Mouse (Mus musculus): ENCODE results near the gene Slc22a8. TPM values are rescaled to one million over a fixed set of nuclear protein-coding genes. Genes with fewer than 3 reads are reported as not detected.

Slc22a8 gene
- under 1 TPM in 1 of 2 experiments, not detected in 1; 0.45 TPM for polyA plus RNA-seq (2017; shearing (Covaris generic))

DNA sequence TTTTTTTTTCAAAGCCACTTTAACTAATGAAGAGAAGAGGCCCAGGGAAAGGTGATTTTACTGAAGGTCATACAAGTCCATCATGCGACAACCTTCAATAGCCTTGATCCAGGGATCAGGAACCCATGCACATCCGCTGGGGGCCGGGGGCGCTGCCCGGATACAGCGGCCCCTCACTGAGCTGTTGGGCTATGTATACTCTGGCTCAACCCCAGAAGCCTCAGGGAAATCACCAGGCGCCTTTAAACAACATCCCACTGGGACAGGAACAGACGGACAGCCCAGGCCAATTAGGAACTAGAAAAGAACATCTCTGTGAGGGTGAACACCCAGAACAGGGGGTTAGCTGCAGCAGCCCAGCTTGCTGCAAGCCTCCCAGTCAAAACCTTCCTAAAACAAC, at the start of gene Slc22a8:
Slc22a8 (plus strand) TSS at position 301 of the 400 bp plus-strand sequence.

DNA sequence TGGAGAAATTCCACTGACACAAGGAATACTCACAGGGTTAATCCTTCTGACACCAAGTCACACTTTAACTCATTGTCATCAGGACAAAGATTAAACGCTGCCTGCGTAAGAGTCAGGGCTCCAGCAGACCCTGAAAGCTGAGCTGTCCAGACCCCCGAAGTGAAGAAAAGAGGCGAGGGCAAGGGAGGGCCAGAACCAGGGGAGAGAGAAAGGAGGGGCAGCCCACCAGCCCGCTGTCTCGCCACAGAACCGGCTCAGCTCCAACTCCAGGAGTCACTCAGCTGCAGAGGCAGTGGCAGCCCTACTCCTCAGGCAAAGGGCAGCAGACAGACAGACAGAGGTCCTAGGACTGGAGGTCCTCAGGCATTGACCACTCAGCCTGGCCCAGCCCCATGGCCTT, 26.9 kb downstream of the Slc22a8 start, which contains the start of gene Slc22a6:
Slc22a6 (plus strand) TSS at position 136 of the 400 bp plus-strand sequence.

Other genes with a start within 250 kb of the Slc22a8 start
- not detected for gene Slc22a30, start 186.1 kb upstream of the Slc22a8 start, polyA plus RNA-seq (2017; shearing (Covaris generic))
- gene Slc22a6, start 26.8 kb downstream of the Slc22a8 start, polyA plus RNA-seq (2017; shearing (Covaris generic)) = under 1 TPM in 1 of 2 experiments, not detected in 1; 0.04 TPM
- under 1 TPM in 1 of 2 experiments, not detected in 1; 0.04 TPM for gene Chrm1, start 72.5 kb downstream of the Slc22a8 start, polyA plus RNA-seq (2017; shearing (Covaris generic))
- 100 to 1,000 TPM; 123 to 154 TPM for gene Slc3a2, start 132.1 kb downstream of the Slc22a8 start, polyA plus RNA-seq (2017; shearing (Covaris generic))
- 10 to 100 TPM; 56.2 to 78.4 TPM for gene Wdr74, start 144.6 kb downstream of the Slc22a8 start, polyA plus RNA-seq (2017; shearing (Covaris generic))
- under 1 TPM; 0.53 to 0.74 TPM for gene 1700092M07Rik, start 149.5 kb downstream of the Slc22a8 start, polyA plus RNA-seq (2017; shearing (Covaris generic))
- 100 to 1,000 TPM; 143 to 165 TPM for gene Stx5a, start 150.2 kb downstream of the Slc22a8 start, polyA plus RNA-seq (2017; shearing (Covaris generic))
- gene Nxf1, start 165.8 kb downstream of the Slc22a8 start, polyA plus RNA-seq (2017; shearing (Covaris generic)) = 100 to 1,000 TPM; 161 to 220 TPM
- 10 to 100 TPM; 90.9 to 99.6 TPM for gene Tmem223, start 179.7 kb downstream of the Slc22a8 start, polyA plus RNA-seq (2017; shearing (Covaris generic))
- 100 to 1,000 TPM; 176 to 213 TPM for gene Tmem179b, start 183.2 kb downstream of the Slc22a8 start, polyA plus RNA-seq (2017; shearing (Covaris generic))
- 10 to 100 TPM; 12.9 to 19.2 TPM for gene Taf6l, start 195.2 kb downstream of the Slc22a8 start, polyA plus RNA-seq (2017; shearing (Covaris generic))
- gene Polr2g, start 207.3 kb downstream of the Slc22a8 start, polyA plus RNA-seq (2017; shearing (Covaris generic)) = 100 to 1,000 TPM; 144 to 188 TPM
- gene Zbtb3, start 211.3 kb downstream of the Slc22a8 start, polyA plus RNA-seq (2017; shearing (Covaris generic)) = 1 to 10 TPM; 2.1 to 2.7 TPM
- 10 to 100 TPM; 45.5 TPM for gene Ttc9c, start 228.1 kb downstream of the Slc22a8 start, polyA plus RNA-seq (2017; shearing (Covaris generic))
- gene Hnrnpul2, start 228.8 kb downstream of the Slc22a8 start, polyA plus RNA-seq (2017; shearing (Covaris generic)) = 10 to 100 TPM; 13.8 to 14.4 TPM
- under 1 TPM in 1 of 2 experiments, not detected in 1; 0.89 TPM for gene AC129217.1, start 238.5 kb downstream of the Slc22a8 start, polyA plus RNA-seq (2017; shearing (Covaris generic))
- 100 to 1,000 TPM; 115 to 134 TPM for gene Bscl2, start 246.2 kb downstream of the Slc22a8 start, polyA plus RNA-seq (2017; shearing (Covaris generic))
- 1 to 10 TPM in 1 of 2 experiments, under 1 TPM in 1; 0.39 to 1.0 TPM for gene Gng3, start 247.9 kb downstream of the Slc22a8 start, polyA plus RNA-seq (2017; shearing (Covaris generic))

Data from activated CD4-positive, CD25-positive, alpha-beta regulatory T cell (primary cell).